Mouse (Mus musculus) E14TG2a.4 (cell line): ENCODE measurements around the gene Pdcd2l.

Source experiments
- H3K27me3 ChIP-seq: 2 replicates; pipeline ENCODE4 v1.6.1; 2014; ENCODE audit warnings: low read length, control low read depth; ENCODE audit not compliant: insufficient read depth
- H3K36me3 ChIP-seq: 2 replicates; pipeline ENCODE4 v1.6.1; 2014; ENCODE audit warnings: low read length, control low read depth; ENCODE audit not compliant: insufficient read depth
- H3K4me1 ChIP-seq: replicated peaks from 2 replicates; pipeline ENCODE4 v1.6.1; 2014; ENCODE audit warnings: low read depth, low read length, control low read depth
- H3K4me3 ChIP-seq: replicated peaks from 2 replicates; pipeline ENCODE4 v1.5.1; 2014; ENCODE audit warnings: mild to moderate bottlenecking, low read length
- H3K9me3 ChIP-seq: 2 replicates; pipeline ENCODE4 v1.6.1; 2014; ENCODE audit warnings: low read length, control low read depth
- CTCF ChIP-seq: conservative IDR thresholded peaks from 2 replicates; pipeline ENCODE4 v1.5.1; 2014; ENCODE audit warnings: low read length
- NANOG ChIP-seq: IDR thresholded peaks from 2 replicates; pipeline ENCODE4 v1.6.1; 2014; ENCODE audit warnings: borderline replicate concordance, low read length, mixed read lengths
- POU5F1 ChIP-seq: IDR thresholded peaks from 2 replicates; pipeline ENCODE4 v1.6.1; 2014; ENCODE audit warnings: low read length, borderline replicate concordance

The Pdcd2l gene

DNA sequence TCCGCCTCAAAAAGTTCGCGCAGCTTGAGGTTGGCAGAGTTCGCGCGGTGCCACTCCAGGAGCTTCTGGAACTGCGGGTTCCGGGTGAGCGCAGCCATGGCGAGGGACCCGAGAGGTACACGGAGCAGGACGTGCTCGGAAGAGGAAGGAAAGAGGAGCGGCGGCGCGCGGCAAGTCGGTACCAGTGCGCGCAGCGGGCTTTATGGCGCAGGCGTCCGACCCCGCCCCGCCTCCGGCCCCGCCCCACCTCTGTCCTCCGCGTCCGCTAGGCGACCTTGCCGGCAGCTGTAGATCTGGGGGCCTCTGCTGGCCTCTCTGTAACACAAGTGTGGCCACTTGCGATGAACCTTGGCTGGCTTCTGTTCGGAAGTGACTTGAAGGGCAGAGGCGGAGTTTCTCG lies 33.7 kb upstream of the Pdcd2l start, which contains the start of gene Gpi1:
Gene Gpi1 (minus strand): TSS at position 221 of the 400 bp plus-strand sequence.
- Histone ChIP-seq H3K27me3 (no peaks in the 10 kb centered on the region), H3K4me3 (peak within 1 kb of the TSS; percentile 95), H3K36me3 (peaks cover 54% of the 10 kb centered on the region), H3K9me3 (no peaks in the 10 kb centered on the region), H3K4me1 (peaks cover 74% of the 10 kb centered on the region)
- TF ChIP-seq NANOG, result no peak
- TF ChIP-seq CTCF, result no peak
- no peak for TF ChIP-seq POU5F1

DNA sequence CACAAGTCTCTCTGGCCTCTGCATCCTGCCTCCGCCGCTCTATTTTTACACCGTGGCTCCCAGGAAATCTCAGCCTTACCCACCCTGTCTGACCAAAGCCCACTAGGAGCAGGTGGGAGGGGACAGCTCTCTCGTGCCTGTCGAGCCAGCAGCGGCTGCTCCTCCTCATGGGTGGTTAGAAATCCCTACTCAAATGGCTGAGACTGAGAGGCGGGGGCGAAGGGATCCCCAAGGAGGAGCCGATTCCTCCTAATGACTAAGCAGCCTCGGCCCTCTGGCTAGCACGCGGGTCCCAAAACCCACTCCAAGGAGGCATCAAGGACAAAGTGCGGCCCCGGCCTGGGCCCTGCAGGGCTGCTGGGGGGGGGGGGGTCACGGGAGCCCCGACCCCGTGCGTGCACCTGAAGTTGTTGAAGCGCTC lies 33.2 kb upstream of the Pdcd2l start:
- Histone ChIP-seq H3K36me3 (peaks cover 58% of the 10 kb centered on the region), H3K4me1 (peaks cover 72% of the 10 kb centered on the region), H3K4me3 (peak overlapping the region; percentile 95), H3K27me3 (no peaks in the 10 kb centered on the region), H3K9me3 (no peaks in the 10 kb centered on the region)
- TF ChIP-seq POU5F1, result no peak
- no peak for TF ChIP-seq NANOG

DNA sequence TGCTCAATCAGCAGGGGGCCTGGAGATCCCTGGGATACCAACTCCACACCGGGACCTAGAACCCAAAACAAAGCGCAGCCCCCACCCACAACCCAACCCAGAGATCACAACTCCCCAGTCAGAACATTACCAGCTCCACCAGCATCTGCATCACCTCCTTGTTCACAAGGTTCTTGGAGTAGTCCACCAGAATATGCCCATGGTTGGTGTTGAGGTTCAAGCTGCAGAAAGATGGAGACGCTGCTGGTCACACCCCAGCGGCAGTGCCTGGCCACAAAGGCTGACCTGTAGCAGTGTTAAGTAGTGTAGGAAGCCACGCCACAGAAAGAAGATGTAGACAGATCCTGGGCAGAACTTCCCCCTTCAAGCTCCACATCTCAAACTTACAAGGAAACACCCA lies 32.7 kb upstream of the Pdcd2l start:
- Histone ChIP-seq H3K9me3 (no peaks in the 10 kb centered on the region), H3K4me3 (peak overlapping the region; percentile 95), H3K27me3 (no peaks in the 10 kb centered on the region), H3K4me1 (peaks cover 73% of the 10 kb centered on the region), H3K36me3 (peaks cover 64% of the 10 kb centered on the region)
- TF ChIP-seq NANOG (no peak), POU5F1 (no peak), CTCF (no peak)

DNA sequence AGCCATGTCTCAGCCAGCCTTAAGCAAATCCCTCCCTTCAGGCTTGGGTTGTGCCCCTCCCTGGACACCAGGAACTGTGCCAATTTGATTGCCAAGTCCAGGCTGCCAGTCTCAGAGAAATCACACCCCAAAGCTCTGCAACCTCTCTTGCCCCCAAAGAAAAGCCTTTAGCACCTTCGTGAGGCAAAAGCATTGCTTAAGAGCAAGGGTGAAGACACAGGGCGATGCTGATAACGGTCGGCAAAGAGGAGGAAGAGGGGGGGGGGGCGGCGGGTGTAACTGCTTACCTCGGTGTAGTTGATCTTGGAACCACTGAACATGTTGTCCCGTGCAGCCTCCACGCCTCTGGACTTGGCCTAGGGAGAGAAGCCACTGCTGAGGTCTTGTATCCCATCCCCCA lies 32.2 kb upstream of the Pdcd2l start:
- peak overlapping the region; percentile 95 for H3K4me3 ChIP-seq
- H3K4me1 ChIP-seq, result peaks cover 76% of the 10 kb centered on the region
- no peaks in the 10 kb centered on the region for H3K27me3 ChIP-seq
- H3K36me3 ChIP-seq, result peaks cover 69% of the 10 kb centered on the region
- TF ChIP-seq NANOG (no peak), POU5F1 (no peak), CTCF (no peak)
- H3K9me3 ChIP-seq, result no peaks in the 10 kb centered on the region

DNA sequence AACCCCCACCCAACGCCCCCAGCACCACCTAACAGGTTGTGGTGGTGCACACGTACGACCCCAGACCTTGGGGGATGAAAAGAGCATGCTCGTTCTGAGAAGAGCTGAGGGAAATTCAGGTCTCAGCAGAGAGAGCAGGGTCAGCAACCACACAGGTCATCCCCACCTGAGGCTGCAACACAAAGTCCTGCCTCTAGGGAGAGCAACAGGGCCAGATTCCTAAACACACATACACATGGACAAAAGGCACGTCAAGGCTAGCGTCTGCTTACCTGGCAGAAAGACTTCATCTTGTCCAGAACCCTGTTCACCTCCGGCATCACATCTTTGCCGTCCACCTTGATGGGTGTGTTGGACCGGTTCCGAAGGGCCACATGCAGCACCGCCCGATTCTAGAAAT lies 30.4 kb upstream of the Pdcd2l start:
- Histone ChIP-seq H3K27me3 (no peaks in the 10 kb centered on the region), H3K4me1 (peaks cover 80% of the 10 kb centered on the region), H3K9me3 (no peaks in the 10 kb centered on the region), H3K4me3 (peak overlapping the region; percentile 95; the same call in 1 of the 2 replicates), H3K36me3 (peaks cover 85% of the 10 kb centered on the region)
- TF ChIP-seq POU5F1 (no peak), CTCF (no peak), NANOG (no peak)

DNA sequence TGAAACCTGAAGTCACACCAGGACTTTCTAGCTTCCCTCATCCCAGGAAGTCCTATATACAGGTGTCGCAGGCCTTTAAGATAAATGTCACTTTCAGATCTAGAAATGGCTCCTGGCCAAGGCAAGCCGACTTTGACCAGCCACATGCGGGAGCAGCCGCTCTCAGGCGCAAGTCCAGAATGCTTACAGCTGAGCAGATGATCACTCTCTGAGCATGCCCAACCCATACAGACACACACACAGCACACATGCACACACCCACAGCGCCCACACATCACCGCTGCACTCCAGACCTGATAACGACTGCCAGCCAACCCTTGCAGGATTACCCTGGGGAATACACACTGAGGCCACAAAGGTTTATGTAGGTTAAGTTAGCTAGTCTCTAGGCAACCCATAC lies 29.6 kb upstream of the Pdcd2l start:
- H3K9me3 ChIP-seq, result no peaks in the 10 kb centered on the region
- peaks cover 80% of the 10 kb centered on the region for H3K4me1 ChIP-seq
- TF ChIP-seq POU5F1, result no peak

DNA sequence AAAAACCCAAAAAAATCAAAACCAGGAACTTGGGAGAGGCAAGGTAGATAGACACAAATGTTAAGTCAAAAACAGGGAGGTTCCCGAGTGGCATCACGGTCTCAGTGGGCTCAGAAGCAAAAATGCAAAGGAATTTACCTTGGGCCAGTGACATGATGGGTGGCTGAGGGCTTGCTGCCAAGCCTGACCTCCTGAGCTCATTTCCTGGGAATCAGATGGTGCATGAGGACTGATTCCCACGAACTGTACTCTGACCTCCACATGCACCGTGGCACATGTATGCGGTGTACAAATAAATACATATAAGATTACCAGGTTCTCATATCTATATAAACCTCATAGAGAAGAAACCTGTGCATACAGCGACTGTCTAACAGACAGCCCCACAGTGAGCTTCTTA lies 27.8 kb upstream of the Pdcd2l start:
- Histone ChIP-seq H3K4me1 (peaks cover 87% of the 10 kb centered on the region), H3K27me3 (no peaks in the 10 kb centered on the region), H3K36me3 (peaks cover 99% of the 10 kb centered on the region), H3K9me3 (no peaks in the 10 kb centered on the region), H3K4me3 (no peak overlapping the region)
- no peak for TF ChIP-seq NANOG
- no peak for TF ChIP-seq POU5F1
- TF ChIP-seq CTCF, result no peak

More for the DNA sequence above, 29.6 kb upstream of the Pdcd2l start:
- Histone ChIP-seq H3K36me3 (peaks cover 85% of the 10 kb centered on the region), H3K4me3 (no peak overlapping the region), H3K27me3 (no peaks in the 10 kb centered on the region)

DNA sequence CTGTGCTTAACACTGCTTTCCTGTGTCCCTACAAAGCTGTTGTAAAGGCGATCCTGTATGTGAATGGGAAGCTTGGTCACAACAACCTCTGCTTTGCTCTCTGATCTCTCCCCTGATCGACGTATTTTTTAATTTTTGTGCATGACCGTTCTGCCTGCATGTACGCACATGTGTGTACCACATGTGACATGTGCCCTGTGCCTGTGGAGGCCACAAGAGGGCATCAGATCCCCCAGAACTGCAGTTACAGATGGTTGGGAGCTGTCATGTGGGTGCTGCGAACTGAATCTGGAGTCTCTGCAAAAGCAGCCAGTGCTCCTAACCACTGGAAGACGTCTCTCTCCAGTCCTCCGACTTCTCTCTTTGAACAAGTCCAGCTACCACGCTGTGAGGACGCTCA lies 25.9 kb upstream of the Pdcd2l start:
- peaks cover 100% of the 10 kb centered on the region for H3K36me3 ChIP-seq
- no peaks in the 10 kb centered on the region for H3K27me3 ChIP-seq
- peaks cover 85% of the 10 kb centered on the region for H3K4me1 ChIP-seq
- H3K9me3 ChIP-seq, result no peaks in the 10 kb centered on the region
- no peak overlapping the region for H3K4me3 ChIP-seq
- peak; percentile 27; the same call in 1 of the 2 replicates for TF ChIP-seq CTCF
- TF ChIP-seq NANOG, result no peak
- TF ChIP-seq POU5F1, result no peak

DNA sequence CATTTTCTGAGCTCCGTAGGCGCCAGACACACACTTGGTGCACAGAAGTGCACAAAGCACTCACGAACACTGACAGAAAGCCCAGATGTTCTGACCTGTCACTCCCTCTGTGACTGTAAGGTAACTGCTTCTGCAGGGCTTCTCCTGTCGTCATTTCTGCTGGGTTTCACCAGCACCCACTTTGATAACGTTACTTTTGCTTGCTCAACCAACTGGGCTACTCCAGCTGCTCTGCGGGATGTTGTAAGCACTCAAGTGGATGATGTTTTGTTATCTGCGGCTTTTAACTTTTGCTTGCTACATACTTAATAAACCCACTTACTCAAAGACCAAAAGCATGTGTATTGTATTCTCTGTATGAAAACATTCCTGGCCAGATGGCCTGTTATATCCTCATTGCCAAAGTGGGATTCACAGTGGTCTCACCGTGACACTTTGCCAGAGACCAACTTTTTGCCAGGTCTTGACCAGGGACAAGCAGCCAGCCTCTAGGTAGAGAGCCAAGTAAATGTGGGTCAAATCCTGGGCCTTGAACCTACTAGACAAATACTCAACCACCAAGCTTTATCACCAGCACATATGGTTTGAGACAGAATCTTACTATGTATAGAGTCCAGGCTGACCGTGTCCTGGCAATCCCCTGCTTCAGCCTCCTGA lies 25.3 kb upstream of the Pdcd2l start:
- no peaks in the 10 kb centered on the region for H3K9me3 ChIP-seq
- no peaks in the 10 kb centered on the region for H3K27me3 ChIP-seq
- peaks cover 100% of the 10 kb centered on the region for H3K36me3 ChIP-seq
- no peak for TF ChIP-seq CTCF
- TF ChIP-seq NANOG, result no peak
- no peak for TF ChIP-seq POU5F1
- H3K4me3 ChIP-seq, result no peak overlapping the region
- peaks cover 84% of the 10 kb centered on the region for H3K4me1 ChIP-seq
